Mouse (Mus musculus) forebrain, embryonic 11.5 days (tissue): ENCODE measurements around the gene Sult4a1. TPM values are rescaled to one million over a fixed set of nuclear protein-coding genes. Genes with fewer than 3 reads are reported as not detected.

Experiments used
- ATAC-seq: fragments of 200-750 bp; cut with Nextera tagmentation; replicated peaks from 2 replicates; pipeline ENCODE4 v1.8.0; 2017; ENCODE audit warnings: moderate TSS enrichment; ENCODE audit not compliant: low FRiP score
- DNase-seq: peaks from one replicate; pipeline ENCODE4 v3.0.0-alpha.2; 2017; ENCODE audit warnings: low spot score
- H3K27ac ChIP-seq: fragments of 300-500 bp; sonication (generic); 2 replicates; pipeline ENCODE4 v1.5.1; 2014; ENCODE audit warnings: low read depth, low read length
- H3K27me3 ChIP-seq: fragments of 300-500 bp; sonication (generic); 2 replicates; pipeline ENCODE4 v1.6.1; 2014; ENCODE audit warnings: mild to moderate bottlenecking, low read length, mixed read lengths; ENCODE audit not compliant: control insufficient read depth, insufficient read depth
- H3K36me3 ChIP-seq: fragments of 300-500 bp; sonication (generic); 2 replicates; pipeline ENCODE4 v1.6.1; 2014; ENCODE audit warnings: mild to moderate bottlenecking, low read length, moderate library complexity, mixed read lengths; ENCODE audit not compliant: control insufficient read depth, insufficient read depth
- H3K4me1 ChIP-seq: fragments of 300-500 bp; sonication (generic); replicated peaks from 2 replicates; pipeline ENCODE4 v1.6.1; 2014; ENCODE audit warnings: low read length, mixed read lengths; ENCODE audit not compliant: control insufficient read depth, insufficient read depth
- H3K4me2 ChIP-seq: fragments of 300-500 bp; sonication (generic); 2 replicates; pipeline ENCODE4 v1.6.1; 2014; ENCODE audit warnings: low read depth, mild to moderate bottlenecking, low read length, moderate library complexity, mixed read lengths; ENCODE audit not compliant: severe bottlenecking
- H3K4me3 ChIP-seq: fragments of 300-500 bp; sonication (generic); 2 replicates; pipeline ENCODE4 v1.5.1; 2014; ENCODE audit warnings: low read depth, low read length
- H3K9ac ChIP-seq: fragments of 300-500 bp; sonication (generic); 2 replicates; pipeline ENCODE4 v1.6.1; 2014; ENCODE audit warnings: low read length
- H3K9me3 ChIP-seq: fragments of 300-500 bp; sonication (generic); 2 replicates; pipeline ENCODE4 v1.6.1; 2016; ENCODE audit warnings: low read length, mixed read lengths; ENCODE audit not compliant: control insufficient read depth
- WGBS: fragments of 180-500 bp; shearing (Covaris S2); extraction: QIAGEN DNeasy Blood & Tissue Kit; methylation state at CpG from one replicate; pipeline ENCODE4 v1.1.7; 2014; 5-methylcytosine and 5-hydroxymethylcytosine counted together
- polyA plus RNA-seq: library from polyadenylated mRNA; unstranded; fragments of >200 nt; fragmentation: Nextera tagmentation; extraction: Ambion mirVana; gene quantifications from 2 replicates; pipeline ENCODE4 v1.2.1, GENCODE M21; 2014

Gene Sult4a1
- polyA plus RNA-seq, 1 experiment from 2014 or later: 9.7 TPM

- DNase-seq (no peak), ATAC-seq (no peak)
- Histone ChIP-seq H3K4me1 (no peaks in the 10 kb centered on the region), H3K9ac (no peak overlapping the region), H3K36me3 (no peaks in the 10 kb centered on the region), H3K9me3 (no peaks in the 10 kb centered on the region), H3K27me3 (no peaks in the 10 kb centered on the region), H3K4me3 (no peak overlapping the region), H3K27ac (no peak overlapping the region), H3K4me2 (no peak overlapping the region)
- 66% methylated on average over 16 of the region's 16 CpGs for WGBS
Measured at GRCm38 (mm10) chr15:84131096-84131786, 25.7 kb upstream of the Sult4a1 start.

GRCm38 (mm10) chr15:84126871-84127270 is 21.3 kb upstream of the Sult4a1 start:
- Histone ChIP-seq H3K4me1 (no peaks in the 10 kb centered on the region), H3K9ac (no peak overlapping the region), H3K27ac (no peak overlapping the region), H3K4me2 (no peak overlapping the region), H3K4me3 (no peak overlapping the region), H3K9me3 (no peaks in the 10 kb centered on the region), H3K27me3 (no peaks in the 10 kb centered on the region), H3K36me3 (no peaks in the 10 kb centered on the region)
- no peak for ATAC-seq
- WGBS: 39% methylated on average over 5 of the region's 5 CpGs
- no peak for DNase-seq

GRCm38 (mm10) chr15:84126447-84126846 is 20.9 kb upstream of the Sult4a1 start:
- DNase-seq (no peak), ATAC-seq (no peak)
- WGBS: 82% methylated on average over 4 of the region's 4 CpGs
- H3K27ac ChIP-seq: no peak overlapping the region
- H3K4me2 ChIP-seq: no peak overlapping the region
- no peak overlapping the region for H3K9ac ChIP-seq
- H3K36me3 ChIP-seq: no peaks in the 10 kb centered on the region
- no peak overlapping the region for H3K4me3 ChIP-seq
- no peaks in the 10 kb centered on the region for H3K4me1 ChIP-seq
- H3K9me3 ChIP-seq: no peaks in the 10 kb centered on the region
- H3K27me3 ChIP-seq: no peaks in the 10 kb centered on the region

GRCm38 (mm10) chr15:84124086-84124485 is 18.5 kb upstream of the Sult4a1 start:
- Histone ChIP-seq H3K9me3 (no peaks in the 10 kb centered on the region), H3K36me3 (no peaks in the 10 kb centered on the region), H3K4me1 (no peaks in the 10 kb centered on the region), H3K27ac (no peak overlapping the region), H3K4me3 (no peak overlapping the region), H3K9ac (no peak overlapping the region), H3K27me3 (no peaks in the 10 kb centered on the region), H3K4me2 (no peak overlapping the region)
- WGBS: 70% methylated on average over 7 of the region's 7 CpGs
- ATAC-seq: no peak
- no peak for DNase-seq

GRCm38 (mm10) chr15:84123075-84123474 is 17.5 kb upstream of the Sult4a1 start, which contains the start of gene Pnpla5:
Pnpla5 (minus strand) TSS chr15:84123175.
- H3K9ac ChIP-seq: no peak within 1 kb of the TSS
- no peaks in the 10 kb centered on the region for H3K9me3 ChIP-seq
- DNase-seq: no peak
- WGBS: 70% methylated on average over 8 of the region's 8 CpGs
- H3K27ac ChIP-seq: no peak within 1 kb of the TSS
- no peaks in the 10 kb centered on the region for H3K4me1 ChIP-seq
- H3K4me3 ChIP-seq: no peak within 1 kb of the TSS
- H3K27me3 ChIP-seq: no peaks in the 10 kb centered on the region
- no peaks in the 10 kb centered on the region for H3K36me3 ChIP-seq
- H3K4me2 ChIP-seq: no peak within 1 kb of the TSS
- ATAC-seq: no peak

- Histone ChIP-seq H3K27ac (no peak overlapping the region), H3K27me3 (no peaks in the 10 kb centered on the region), H3K4me3 (no peak overlapping the region), H3K4me2 (no peak overlapping the region), H3K9me3 (no peaks in the 10 kb centered on the region), H3K9ac (no peak overlapping the region), H3K4me1 (no peaks in the 10 kb centered on the region), H3K36me3 (no peaks in the 10 kb centered on the region)
- no peak for DNase-seq
- WGBS: 86% methylated on average over 7 of the region's 7 CpGs
- ATAC-seq: no peak
Measured at GRCm38 (mm10) chr15:84121036-84121435, 15.5 kb upstream of the Sult4a1 start.

- no peaks in the 10 kb centered on the region for H3K36me3 ChIP-seq
- ATAC-seq: no peak
- WGBS: 25% methylated on average over 6 of the region's 6 CpGs
- H3K4me1 ChIP-seq: no peaks in the 10 kb centered on the region
- H3K4me2 ChIP-seq: no peak overlapping the region
- DNase-seq: peak; percentile 76
- H3K9ac ChIP-seq: no peak overlapping the region
- H3K4me3 ChIP-seq: no peak overlapping the region
- H3K27ac ChIP-seq: no peak overlapping the region
- H3K27me3 ChIP-seq: no peaks in the 10 kb centered on the region
- H3K9me3 ChIP-seq: no peaks in the 10 kb centered on the region
Measured at GRCm38 (mm10) chr15:84120612-84121011, 15.1 kb upstream of the Sult4a1 start.

- H3K27me3 ChIP-seq: no peaks in the 10 kb centered on the region; the same call in 1 of the 2 replicates
- DNase-seq (no peak), ATAC-seq (no peak)
Measured at GRCm38 (mm10) chr15:84116466-84116865, 10.9 kb upstream of the Sult4a1 start.

GRCm38 (mm10) chr15:84115727-84116126 is 10.2 kb upstream of the Sult4a1 start:
- ATAC-seq: no peak
- H3K27me3 ChIP-seq: no peaks in the 10 kb centered on the region; the same call in 1 of the 2 replicates
- no peak overlapping the region for H3K4me2 ChIP-seq
- no peaks in the 10 kb centered on the region for H3K9me3 ChIP-seq
- H3K4me3 ChIP-seq: no peak overlapping the region
- H3K36me3 ChIP-seq: no peaks in the 10 kb centered on the region
- DNase-seq: no peak
- no peak overlapping the region for H3K27ac ChIP-seq
- H3K4me1 ChIP-seq: no peaks in the 10 kb centered on the region
- 63% methylated on average over 5 of the region's 5 CpGs for WGBS
- H3K9ac ChIP-seq: no peak overlapping the region

More at GRCm38 (mm10) chr15:84116466-84116865, 10.9 kb upstream of the Sult4a1 start:
- no peak overlapping the region for H3K9ac ChIP-seq
- no peak overlapping the region for H3K4me2 ChIP-seq
- H3K4me1 ChIP-seq: no peaks in the 10 kb centered on the region
- H3K9me3 ChIP-seq: no peaks in the 10 kb centered on the region
- H3K27ac ChIP-seq: no peak overlapping the region
- H3K36me3 ChIP-seq: no peaks in the 10 kb centered on the region
- no peak overlapping the region for H3K4me3 ChIP-seq
- 82% methylated on average over 1 of the region's 1 CpGs for WGBS
